Mouse (Mus musculus): ENCODE data around the gene Rtn1.

DNA sequence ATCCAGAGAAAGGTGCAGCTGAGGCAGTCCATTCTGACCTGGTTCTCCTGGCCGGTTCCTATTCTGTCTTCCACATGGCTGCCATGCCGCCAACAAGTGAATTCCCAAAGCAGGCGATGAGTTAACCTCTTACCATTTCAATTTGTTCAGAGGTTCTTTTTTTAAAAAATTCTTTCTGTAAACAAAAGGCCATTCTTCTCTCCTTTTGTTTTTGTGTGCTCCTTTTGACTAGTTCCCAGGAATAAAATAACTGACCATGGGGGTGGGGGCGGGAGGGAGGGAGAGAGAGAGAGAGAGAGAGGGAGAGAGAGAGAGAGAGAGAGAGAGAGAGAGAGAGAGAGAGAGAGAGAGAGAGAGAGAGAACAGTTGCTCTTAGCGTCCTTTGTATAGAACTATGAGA, 3.8 kb downstream of the Rtn1 start:
- TF ChIP-seq EP300 (IDR thresholded peaks at IDR 0.05; ENCODE audit: low read depth) (no peak), CTCF (IDR thresholded peaks at IDR 0.05; ENCODE audit: low read depth) (no peak)
